Mouse (Mus musculus) kidney, embryonic 16.5 days (tissue): Measurements from ENCODE around the gene Gm340. TPM values are rescaled to one million over a fixed set of nuclear protein-coding genes. Genes with fewer than 3 reads are reported as not detected.

Experiments used
- ATAC-seq: fragments of 200-750 bp; cut with Nextera tagmentation; 2 replicates; pipeline ENCODE4 v1.8.0; 2017; ENCODE audit warnings: moderate TSS enrichment; ENCODE audit not compliant: low FRiP score, low TSS enrichment
- H3K27ac ChIP-seq: fragments of 300-500 bp; sonication (generic); 2 replicates; pipeline ENCODE4 v1.5.1; 2014; ENCODE audit warnings: low read length
- H3K27me3 ChIP-seq: fragments of 300-500 bp; sonication (generic); 2 replicates; pipeline ENCODE4 v1.6.1; 2014; ENCODE audit warnings: low read length, control low read depth, mixed read lengths; ENCODE audit not compliant: insufficient read depth
- H3K36me3 ChIP-seq: fragments of 300-500 bp; sonication (generic); 2 replicates; pipeline ENCODE4 v1.6.1; 2014; ENCODE audit warnings: low read length, control low read depth, mixed read lengths; ENCODE audit not compliant: insufficient read depth
- H3K4me1 ChIP-seq: fragments of 300-500 bp; sonication (generic); 2 replicates; pipeline ENCODE4 v1.6.1; 2014; ENCODE audit warnings: low read length, control low read depth, mixed read lengths; ENCODE audit not compliant: insufficient read depth
- H3K4me2 ChIP-seq: fragments of 300-500 bp; sonication (generic); replicated peaks from 2 replicates; pipeline ENCODE4 v1.6.1; 2014; ENCODE audit warnings: low read depth, low read length
- H3K4me3 ChIP-seq: fragments of 300-500 bp; sonication (generic); 2 replicates; pipeline ENCODE4 v1.5.1; 2014; ENCODE audit warnings: mild to moderate bottlenecking, low read length
- H3K9ac ChIP-seq: fragments of 300-500 bp; sonication (generic); replicated peaks from 2 replicates; pipeline ENCODE4 v1.6.1; 2014; ENCODE audit warnings: low read length
- H3K9me3 ChIP-seq: fragments of 300-500 bp; sonication (generic); 2 replicates; pipeline ENCODE4 v1.6.1; 2016; ENCODE audit warnings: low read length, control low read depth
- WGBS: fragments of 180-500 bp; shearing (Covaris S2); extraction: QIAGEN DNeasy Blood & Tissue Kit; methylation state at CpG from one replicate; pipeline ENCODE4 v1.1.7; 2014; 5-methylcytosine and 5-hydroxymethylcytosine counted together
- polyA plus RNA-seq: library from polyadenylated mRNA; unstranded; fragments of >200 nt; fragmentation: Nextera tagmentation; extraction: Ambion mirVana; gene quantifications from 2 replicates; pipeline ENCODE4 v1.2.1, GENCODE M21; 2015

Gene Gm340
- polyA plus RNA-seq, 1 experiment from 2014 or later, result 1.9 TPM

- no peaks in the 10 kb centered on the region for H3K27me3 ChIP-seq
- H3K4me3 ChIP-seq, result no peak overlapping the region
- no peak overlapping the region for H3K4me2 ChIP-seq
- H3K36me3 ChIP-seq, result peaks cover 19% of the 10 kb centered on the region
- no peaks in the 10 kb centered on the region for H3K9me3 ChIP-seq
- H3K27ac ChIP-seq, result no peak overlapping the region
- 96% methylated on average over 5 of the region's 5 CpGs for WGBS
- ATAC-seq, result no peak
- no peak overlapping the region for H3K9ac ChIP-seq
- H3K4me1 ChIP-seq, result no peaks in the 10 kb centered on the region
Observed at GRCm38 (mm10) chr19:41582918-41583514, 846 bp downstream of the Gm340 start.

DNA sequence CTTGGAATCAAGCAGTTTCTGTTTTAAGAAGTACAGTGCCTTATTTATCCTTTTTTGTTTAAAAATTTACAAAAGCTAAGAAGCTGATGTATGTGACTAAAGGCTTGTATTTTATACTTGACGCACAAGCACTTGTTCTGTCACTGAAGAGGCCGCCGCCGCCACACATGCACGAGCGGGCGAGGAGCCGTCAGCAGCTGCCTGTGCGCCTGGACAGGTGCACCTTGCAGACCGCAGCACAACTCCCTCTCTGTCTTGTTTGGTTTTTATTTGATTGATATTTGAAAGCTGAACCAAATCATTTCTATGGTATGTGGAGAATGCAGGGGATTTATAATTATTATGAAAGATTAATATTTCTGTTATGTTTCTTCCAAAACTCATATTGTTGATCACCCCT, 4.6 kb downstream of the Gm340 start:
- H3K4me2 ChIP-seq, result no peak overlapping the region
- WGBS, result 83% methylated on average over 10 of the region's 10 CpGs
- no peak overlapping the region for H3K27ac ChIP-seq
- no peaks in the 10 kb centered on the region for H3K4me1 ChIP-seq
- no peaks in the 10 kb centered on the region for H3K9me3 ChIP-seq
- no peaks in the 10 kb centered on the region for H3K27me3 ChIP-seq
- peaks cover 17% of the 10 kb centered on the region for H3K36me3 ChIP-seq
- no peak overlapping the region for H3K4me3 ChIP-seq
- no peak overlapping the region for H3K9ac ChIP-seq
- ATAC-seq, result no peak

DNA sequence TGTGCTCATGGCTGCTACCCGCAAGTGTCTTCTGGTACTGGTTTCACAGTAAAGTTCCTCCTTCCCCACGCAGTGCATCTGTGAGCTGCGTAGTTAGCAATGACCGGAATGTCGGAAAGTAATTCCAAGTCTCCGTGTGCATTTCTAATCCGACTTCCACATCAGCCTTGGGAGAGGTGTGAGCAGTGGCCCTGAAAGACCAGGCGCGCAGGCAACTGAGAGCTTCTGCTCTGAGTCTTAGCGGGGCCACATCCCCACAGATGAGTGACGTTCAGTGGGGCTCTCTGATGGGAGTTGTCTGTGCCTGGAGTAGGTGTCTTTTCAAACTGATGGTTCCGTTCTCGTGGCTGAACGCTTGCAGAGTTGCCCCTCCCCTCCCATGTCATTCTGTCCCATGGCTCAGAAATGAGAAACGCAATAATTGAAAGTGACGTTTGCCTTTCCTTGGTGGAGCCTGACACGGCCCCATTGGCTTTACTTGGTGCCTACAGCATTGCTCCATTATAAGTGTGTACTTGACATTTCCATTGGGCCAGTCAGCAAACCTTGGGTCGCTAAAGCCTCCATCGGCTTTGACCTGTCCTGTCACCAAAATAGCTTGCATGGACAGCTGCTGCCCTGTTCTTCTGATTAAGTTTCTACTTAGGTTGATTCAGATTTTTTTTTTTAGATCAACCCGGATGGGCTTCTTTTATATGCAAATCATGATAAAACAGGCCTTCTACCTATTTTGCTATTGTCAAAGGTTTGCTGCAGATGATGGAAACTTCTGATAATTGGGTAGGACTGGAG, 5.5 kb downstream of the Gm340 start:
- no peaks in the 10 kb centered on the region for H3K27me3 ChIP-seq
- WGBS, result 84% methylated on average over 20 of the region's 20 CpGs
- no peak overlapping the region for H3K4me3 ChIP-seq
- H3K36me3 ChIP-seq, result peaks cover 10% of the 10 kb centered on the region
- H3K27ac ChIP-seq, result no peak overlapping the region
- no peaks in the 10 kb centered on the region for H3K4me1 ChIP-seq
- H3K4me2 ChIP-seq, result no peak overlapping the region
- H3K9ac ChIP-seq, result no peak overlapping the region
- no peak for ATAC-seq
- H3K9me3 ChIP-seq, result no peaks in the 10 kb centered on the region

DNA sequence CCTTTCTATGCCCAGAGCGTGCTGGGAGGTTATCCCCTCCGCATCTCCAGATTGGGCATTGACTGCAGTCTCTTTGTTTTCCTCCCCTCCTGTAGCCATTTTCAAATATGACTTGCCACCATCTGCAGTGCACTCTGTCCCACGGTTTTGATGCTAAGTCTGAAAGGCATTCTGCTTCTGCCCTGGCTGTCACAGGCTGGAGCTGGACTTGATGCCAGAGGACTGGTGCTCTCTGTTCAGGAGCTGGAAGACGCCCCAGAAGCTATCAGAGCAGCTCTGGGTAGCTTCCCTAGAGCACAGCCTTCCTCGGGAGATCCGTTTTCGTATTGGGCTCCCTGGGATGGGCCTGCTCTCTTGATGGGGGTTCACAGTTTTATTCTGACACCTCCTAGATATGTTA, 6.9 kb downstream of the Gm340 start:
- H3K27ac ChIP-seq, result no peak overlapping the region
- H3K27me3 ChIP-seq, result no peaks in the 10 kb centered on the region
- no peak overlapping the region for H3K4me3 ChIP-seq
- ATAC-seq, result no peak
- 86% methylated on average over 7 of the region's 7 CpGs for WGBS
- H3K9me3 ChIP-seq, result no peaks in the 10 kb centered on the region
- H3K4me2 ChIP-seq, result no peak overlapping the region
- no peak overlapping the region for H3K9ac ChIP-seq
- H3K36me3 ChIP-seq, result no peaks in the 10 kb centered on the region; the same call in none of the 2 replicates
- no peaks in the 10 kb centered on the region for H3K4me1 ChIP-seq

DNA sequence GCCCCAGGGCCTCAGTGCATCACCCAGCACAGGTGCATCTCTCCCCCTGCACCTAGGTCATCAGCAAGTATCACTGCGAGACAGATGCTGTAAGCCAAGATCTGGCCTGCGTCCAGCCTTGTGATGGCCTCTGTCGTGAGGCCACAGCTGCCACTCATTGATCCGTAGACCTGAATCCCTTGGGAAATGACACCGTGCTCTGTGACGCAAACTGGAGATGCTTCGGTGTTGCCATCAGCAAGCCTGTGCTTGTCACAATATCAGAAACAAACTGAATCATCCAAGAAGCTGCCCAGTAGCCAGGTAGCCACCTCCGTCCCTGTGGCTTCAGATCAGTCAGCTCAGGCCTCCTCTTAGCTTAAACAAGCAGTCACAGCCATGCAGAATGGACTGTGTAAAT, 7.5 kb downstream of the Gm340 start:
- Histone ChIP-seq H3K4me3 (no peak overlapping the region), H3K4me2 (no peak overlapping the region), H3K9ac (no peak overlapping the region), H3K27ac (no peak overlapping the region), H3K4me1 (no peaks in the 10 kb centered on the region), H3K9me3 (no peaks in the 10 kb centered on the region), H3K36me3 (no peaks in the 10 kb centered on the region; the same call in 1 of the 2 replicates), H3K27me3 (no peaks in the 10 kb centered on the region)
- 82% methylated on average over 8 of the region's 8 CpGs for WGBS
- no peak for ATAC-seq

GRCm38 (mm10) chr19:41591808-41592207, 9.6 kb downstream of the Gm340 start:
- no peak overlapping the region for H3K9ac ChIP-seq
- 71% methylated on average over 12 of the region's 12 CpGs for whole genome bisulfite sequencing
- no peak for ATAC-seq

DNA sequence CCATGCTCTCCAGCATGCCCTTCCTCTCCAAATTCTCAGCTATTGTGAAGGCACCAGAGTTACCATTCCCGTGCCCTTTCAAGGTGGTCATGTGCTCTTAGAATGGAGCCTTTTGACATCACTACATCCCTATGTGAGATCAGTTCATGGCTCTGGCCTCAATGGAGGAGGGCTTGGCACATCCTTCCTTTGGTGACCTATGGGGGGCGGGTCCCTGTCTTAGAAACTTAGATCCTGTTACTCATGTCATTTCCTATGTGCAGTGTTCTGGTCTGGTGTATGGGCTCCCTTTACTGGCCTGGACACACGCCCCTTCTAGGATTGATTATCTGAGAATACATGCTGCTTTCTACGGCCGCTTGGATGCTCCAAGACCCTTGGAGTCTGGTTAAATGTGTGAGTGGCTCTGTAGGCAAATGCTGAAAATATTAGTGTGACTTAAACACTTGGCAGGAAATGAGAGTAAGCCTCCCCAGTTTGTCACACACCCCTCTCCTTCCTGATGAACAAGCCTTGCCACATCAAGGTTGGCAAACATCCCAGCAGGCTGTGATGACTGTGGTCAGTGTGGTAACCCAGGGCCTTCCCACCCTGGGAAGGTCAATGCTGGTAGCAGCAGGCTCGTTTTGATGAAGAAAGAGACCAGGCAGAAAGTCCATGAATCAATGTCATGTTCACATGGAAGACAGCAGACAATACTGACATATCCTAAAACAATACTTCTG, 15.2 kb downstream of the Gm340 start:
- Histone ChIP-seq H3K4me3 (no peak overlapping the region), H3K9me3 (no peaks in the 10 kb centered on the region), H3K36me3 (no peaks in the 10 kb centered on the region), H3K9ac (no peak overlapping the region), H3K4me1 (peaks cover 7% of the 10 kb centered on the region; the same call in 1 of the 2 replicates), H3K4me2 (no peak overlapping the region), H3K27ac (no peak overlapping the region), H3K27me3 (no peaks in the 10 kb centered on the region)
- 82% methylated on average over 6 of the region's 6 CpGs for WGBS
- no peak for ATAC-seq

More at GRCm38 (mm10) chr19:41591808-41592207, 9.6 kb downstream of the Gm340 start:
- Histone ChIP-seq H3K27me3 (no peaks in the 10 kb centered on the region), H3K9me3 (no peaks in the 10 kb centered on the region), H3K36me3 (no peaks in the 10 kb centered on the region), H3K4me2 (no peak overlapping the region), H3K4me3 (no peak overlapping the region), H3K27ac (no peak overlapping the region), H3K4me1 (peaks cover 7% of the 10 kb centered on the region; the same call in 1 of the 2 replicates)

- ATAC-seq, result no peak
- 45% methylated on average over 11 of the region's 11 CpGs for WGBS
- Histone ChIP-seq H3K36me3 (no peaks in the 10 kb centered on the region), H3K27ac (no peak overlapping the region), H3K9ac (no peak overlapping the region), H3K4me2 (no peak overlapping the region), H3K27me3 (no peaks in the 10 kb centered on the region), H3K4me3 (no peak overlapping the region), H3K4me1 (peaks cover 7% of the 10 kb centered on the region; the same call in 1 of the 2 replicates), H3K9me3 (no peaks in the 10 kb centered on the region)
Observed at GRCm38 (mm10) chr19:41600647-41601046, 18.5 kb downstream of the Gm340 start.

DNA sequence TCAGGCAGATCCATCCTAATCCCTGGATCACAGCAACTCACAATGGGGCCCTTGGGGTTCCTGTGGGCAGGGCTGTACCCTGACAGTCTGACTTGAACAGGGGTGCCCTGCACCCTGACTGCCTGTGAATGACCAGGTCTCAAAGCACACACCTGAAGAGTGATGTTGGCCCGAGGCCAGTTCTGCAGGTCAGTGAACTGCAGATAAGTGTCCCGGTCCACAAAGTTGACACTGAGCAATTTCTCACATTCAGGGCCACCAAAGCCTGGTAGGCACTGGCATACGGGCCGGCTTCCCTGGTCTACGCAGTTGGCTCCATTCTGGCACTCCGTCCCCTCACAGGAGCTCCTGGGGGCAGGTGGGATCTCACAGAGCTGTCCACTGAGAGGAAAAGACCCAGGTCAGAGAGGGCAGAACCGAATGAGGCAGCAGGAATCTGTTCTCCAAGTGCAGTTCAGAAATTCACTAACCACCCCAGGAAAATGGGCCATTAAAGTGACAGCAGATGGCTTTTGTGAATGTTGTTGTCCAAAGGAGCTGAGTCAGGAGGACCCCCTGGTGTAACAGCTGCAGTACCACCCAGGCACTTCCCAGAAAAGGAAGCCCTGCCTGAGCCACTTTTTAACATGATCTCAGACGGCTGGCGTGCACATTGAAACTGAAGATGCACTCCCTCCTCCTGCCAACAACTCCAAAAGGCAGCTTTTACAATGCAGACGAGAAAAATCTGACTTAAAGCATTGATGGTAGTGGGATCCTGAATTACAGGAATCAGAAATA, 24.2 kb downstream of the Gm340 start:
- Histone ChIP-seq H3K4me3 (no peak overlapping the region), H3K9ac (no peak overlapping the region), H3K36me3 (0 out of 2 replicates have a peak, but pooled peaks cover 3% of the 10 kb centered on the region), H3K9me3 (no peaks in the 10 kb centered on the region), H3K27me3 (no peaks in the 10 kb centered on the region), H3K4me1 (no peaks in the 10 kb centered on the region), H3K27ac (no peak overlapping the region), H3K4me2 (no peak overlapping the region)
- no peak for ATAC-seq
- 73% methylated on average over 10 of the region's 10 CpGs for WGBS
